8 mouse cellular contexts compared by ENCODE assay signal in genomic region chr8:103272305-103273079, GRCm38 (mm10).
A peak's percentile ranks its signal among the peaks of the same experiment; 100 is the strongest.
DNase-seq lines count a peak whose midpoint lies in the region; ATAC-seq lines count a peak whose summit lies in the region.

No protein-coding gene starts in this region.

- intact Hi-C loops in heart, postnatal 14 days (cut with DNase I): no loop called here

- no peaks in the 10 kb centered on the region for H3K9me3 ChIP-seq in hindbrain, embryonic 11.5 days (ENCODE audit: control insufficient read depth, low read length)
- H3K9me3 ChIP-seq in stomach, embryonic 15.5 days: no peaks in the 10 kb centered on the region

- ATAC-seq in hindbrain, embryonic 11.5 days (ENCODE audit: low FRiP score): peak; percentile 51; the same call in 1 of the 2 replicates
- ATAC-seq in stomach, embryonic 15.5 days (ENCODE audit: insufficient read depth, low FRiP score, low read depth): peak; percentile 39; the same call in 1 of the 2 replicates

- H3K4me1 ChIP-seq in hindbrain, embryonic 11.5 days (replicated peaks; ENCODE audit: control insufficient read depth, insufficient read depth, low read length): no peaks in the 10 kb centered on the region
- no peaks in the 10 kb centered on the region for H3K4me1 ChIP-seq in stomach, embryonic 15.5 days

- H3K4me3 ChIP-seq in hindbrain, embryonic 11.5 days (ENCODE audit: low read depth, low read length): no peak overlapping the region
- H3K4me3 ChIP-seq in stomach, embryonic 15.5 days (replicated peaks): no peak overlapping the region

- no peak overlapping the region for H3K9ac ChIP-seq in hindbrain, embryonic 11.5 days (ENCODE audit: low read depth, low read length)
- no peak overlapping the region for H3K9ac ChIP-seq in stomach, embryonic 15.5 days

- H3K27ac ChIP-seq in hindbrain, embryonic 11.5 days (ENCODE audit: low read depth, low read length): no peak overlapping the region
- peak overlapping the region; percentile 74 for H3K27ac ChIP-seq in stomach, embryonic 15.5 days

- no peak overlapping the region for H3K4me2 ChIP-seq in hindbrain, embryonic 11.5 days (replicated peaks; ENCODE audit: low read depth, low read length)
- H3K4me2 ChIP-seq in stomach, embryonic 15.5 days: no peak overlapping the region

- H3K36me3 ChIP-seq in hindbrain, embryonic 11.5 days (ENCODE audit: control insufficient read depth, insufficient read depth, low read length): no peaks in the 10 kb centered on the region
- H3K36me3 ChIP-seq in stomach, embryonic 15.5 days: no peaks in the 10 kb centered on the region

- WGBS in hindbrain, embryonic 11.5 days: 6% methylated on average over 5 of the region's 5 CpGs
- 30% methylated on average over 5 of the region's 5 CpGs for WGBS in stomach, embryonic 15.5 days

- H3K27me3 ChIP-seq in hindbrain, embryonic 11.5 days (ENCODE audit: control insufficient read depth, insufficient read depth, low read length): no peaks in the 10 kb centered on the region
- no peaks in the 10 kb centered on the region for H3K27me3 ChIP-seq in stomach, embryonic 15.5 days (replicated peaks)

- peak; percentile 35 for DNase-seq in heart, adult 11 months
- DNase-seq in heart, postnatal 14 days: no peak
- peak; percentile 14 to 39 for DNase-seq in cerebellum, postnatal 14 days
- peak; percentile 28 for DNase-seq in hindbrain, embryonic 11.5 days (ENCODE audit: low spot score)
- peak; percentile 4 for DNase-seq in lung, postnatal 36 days
- DNase-seq in urinary bladder, postnatal 14 days (ENCODE audit: low spot score): no peak
- no peak for DNase-seq in adrenal gland, adult 18-20 months (ENCODE audit: low spot score in 2 of 2)

Comparison
In these comparisons a context has a peak if more than half of its experiments do, and no peak if none do; other contexts are left out.
1. DNase-seq: peak in heart, adult 11 months (single experiment), cerebellum, postnatal 14 days (2 of 2), hindbrain, embryonic 11.5 days (single experiment) and lung, postnatal 36 days (single experiment); none in heart, postnatal 14 days (0 of 2), urinary bladder, postnatal 14 days (single experiment) and adrenal gland, adult 18-20 months (0 of 2).